Mouse (Mus musculus): ENCODE data around the gene Gm18336.
"Not testable (repeated sequence)": the region's sequence is repeated elsewhere in the genome, so short reads cannot be mapped to it uniquely, and the experiment has no call there.

The Gm18336 gene

GRCm38 (mm10) chrX:73398636-73399035, at the start of gene Gm18336:
Gene Gm18336 (minus strand): TSS chrX:73398736.
- DNase-seq, result not testable (repeated sequence)

GRCm38 (mm10) chrX:73441428-73441827, 42.9 kb upstream of the Gm18336 start:
- no peak for DNase-seq

GRCm38 (mm10) chrX:73435252-73435651, 36.7 kb upstream of the Gm18336 start, which contains the start of gene Trex2:
Gene Trex2 (minus strand): TSS chrX:73435344.
- no peak for DNase-seq

GRCm38 (mm10) chrX:73432850-73433249, 34.3 kb upstream of the Gm18336 start:
- DNase-seq, result no peak

- no peak for DNase-seq
Observed at GRCm38 (mm10) chrX:73430036-73430435, 31.5 kb upstream of the Gm18336 start.

- DNase-seq, result no peak
Observed at GRCm38 (mm10) chrX:73412767-73413166, 14.2 kb upstream of the Gm18336 start.

GRCm38 (mm10) chrX:73410880-73411517, 12.5 kb upstream of the Gm18336 start, which contains the start of gene Zfp92:
Gene Zfp92 (plus strand): TSS chrX:73411096.
- no peak for DNase-seq

- no peak for DNase-seq
Observed at GRCm38 (mm10) chrX:73401616-73402015, 3.1 kb upstream of the Gm18336 start.

GRCm38 (mm10) chrX:73400951-73401350, 2.4 kb upstream of the Gm18336 start:
- no peak for DNase-seq

- no peak for DNase-seq
Observed at GRCm38 (mm10) chrX:73396446-73396845, 2.1 kb downstream of the Gm18336 start.

GRCm38 (mm10) chrX:73391481-73391880, 7.1 kb downstream of the Gm18336 start:
- DNase-seq, result no peak

GRCm38 (mm10) chrX:73384924-73385323, 13.6 kb downstream of the Gm18336 start:
- DNase-seq, result no peak

- DNase-seq, result no peak
Observed at GRCm38 (mm10) chrX:73384419-73384818, 14.1 kb downstream of the Gm18336 start.

- no peak for DNase-seq
Observed at GRCm38 (mm10) chrX:73363291-73363690, 35.2 kb downstream of the Gm18336 start.

- no peak for DNase-seq
Observed at GRCm38 (mm10) chrX:73356719-73357118, 41.8 kb downstream of the Gm18336 start.

GRCm38 (mm10) chrX:73356163-73356562, 42.4 kb downstream of the Gm18336 start:
- DNase-seq, result no peak

All from kidney, adult 11 months (tissue).